10 mouse cellular contexts compared by ENCODE assay signal in genomic region chr17:31938539-31939260, GRCm38 (mm10).
DNase-seq lines count a peak whose midpoint lies in the region; ATAC-seq lines count a peak whose summit lies in the region.
"Had no signal": no experiment of that assay in that cellular context is flagged by ENCODE, and none has a peak within 500 bp of the region (broad histone marks: within the 10 kb centered on the region; RNA-seq: fewer than 3 reads in every experiment).

No protein-coding gene starts in this region.

- H3K4me1 ChIP-seq in liver, embryonic 16.5 days (ENCODE audit: control insufficient read depth, low read depth, low read length), result peaks cover 13% of the 10 kb centered on the region
- peaks cover 27% of the 10 kb centered on the region for H3K4me1 ChIP-seq in limb, embryonic 10.5 days
- H3K4me1 ChIP-seq: hindbrain, embryonic 15.5 days had no signal

- peak overlapping the region; percentile 34; the same call in 1 of the 2 replicates for H3K27ac ChIP-seq in liver, embryonic 16.5 days (ENCODE audit: low read length)
- H3K27ac ChIP-seq in limb, embryonic 10.5 days, result 0 out of 2 replicates have a peak overlapping the region, but pooled peaks have one; percentile 6
- H3K27ac ChIP-seq: hindbrain, embryonic 15.5 days had no signal

- no peaks in the 10 kb centered on the region for H3K27me3 ChIP-seq in liver, embryonic 16.5 days (ENCODE audit: control insufficient read depth, insufficient read depth, low read depth, low read length)
- no peaks in the 10 kb centered on the region for H3K27me3 ChIP-seq in limb, embryonic 10.5 days (ENCODE audit: low read depth, poor library complexity, severe bottlenecking)
- H3K27me3 ChIP-seq: hindbrain, embryonic 15.5 days had no signal

- no peaks in the 10 kb centered on the region for H3K9me3 ChIP-seq in liver, embryonic 16.5 days (replicated peaks; ENCODE audit: control insufficient read depth, low read length)
- no peaks in the 10 kb centered on the region for H3K9me3 ChIP-seq in limb, embryonic 10.5 days (replicated peaks)
- H3K9me3 ChIP-seq: hindbrain, embryonic 15.5 days had no signal

- H3K4me2 ChIP-seq in liver, embryonic 16.5 days (ENCODE audit: low read depth, low read length), result no peak overlapping the region
- H3K4me2 ChIP-seq: hindbrain, embryonic 15.5 days had no signal

- H3K9ac ChIP-seq in liver, embryonic 16.5 days (ENCODE audit: low read depth, low read length), result no peak overlapping the region
- H3K9ac ChIP-seq: hindbrain, embryonic 15.5 days had no signal

- WGBS in liver, embryonic 16.5 days (ENCODE audit: insufficient replicate concordance), result 66% methylated on average over 12 of the region's 12 CpGs
- 89% methylated on average over 12 of the region's 12 CpGs for WGBS in limb, embryonic 10.5 days

- peak; percentile 33; the same call in 1 of the 2 replicates for ATAC-seq in liver, embryonic 16.5 days (ENCODE audit: low read depth)
- no peak for ATAC-seq in erythroid progenitor cell, adult 5-6 weeks (replicated peaks; ENCODE audit: low FRiP score, poor library complexity, severe bottlenecking)

- no peaks in the 10 kb centered on the region for H3K36me3 ChIP-seq in liver, embryonic 16.5 days (ENCODE audit: control insufficient read depth, insufficient read depth)
- H3K36me3 ChIP-seq in limb, embryonic 10.5 days, result no peaks in the 10 kb centered on the region
- H3K36me3 ChIP-seq: hindbrain, embryonic 15.5 days had no signal

- no peak overlapping the region for H3K4me3 ChIP-seq in liver, embryonic 16.5 days (ENCODE audit: low read depth, low read length)
- no peak overlapping the region for H3K4me3 ChIP-seq in limb, embryonic 10.5 days
- H3K4me3 ChIP-seq: hindbrain, embryonic 15.5 days had no signal

- peak; percentile 39 for DNase-seq in adrenal gland, postnatal 10 days
- DNase-seq in adrenal gland, postnatal 25 days, result no peak
- DNase-seq in liver, result no peak
- DNase-seq in kidney, adult 18-20 months, result peak; percentile 78
- DNase-seq in limb, embryonic 10.5 days (ENCODE audit: low spot score), result no peak
- no peak for DNase-seq in adipocyte (ENCODE audit: low spot score)
- DNase-seq: gastrocnemius, postnatal 14 days had no signal

Comparison
In these comparisons a context has a peak if more than half of its experiments do, and no peak if none do; other contexts are left out.
1. DNase-seq: peak in adrenal gland, postnatal 10 days (single experiment) and kidney, adult 18-20 months (single experiment); none in adrenal gland, postnatal 25 days (single experiment), liver (single experiment), limb, embryonic 10.5 days (single experiment) and adipocyte (single experiment).